Mouse (Mus musculus) MEL (cell line): ENCODE measurements at regions not wholly inside any gene's neighbourhood (a gene's known extent, or its start where the extent isn't known, plus 50 kb on each side); places are given as distances from the start of the nearest gene placed in this dataset.

ENCODE experiments used
- DNase-seq: peaks from one replicate; pipeline ENCODE4 v3.0.0; 2011; ENCODE audit warnings: low read depth, low spot score
- H3K27ac ChIP-seq: 2 replicates; pipeline ENCODE4 v1.5.1; 2012; ENCODE audit warnings: low read depth, mild to moderate bottlenecking, control low read depth, low read length, moderate library complexity; ENCODE audit not compliant: control insufficient read depth
- H3K27me3 ChIP-seq, 2 experiments: fragments of 150-350 bp in 1 of 2; sonication (generic) in 1 of 2; 2 replicates each; pipeline ENCODE4 v1.6.1; 2012; ENCODE audit warnings: low read length in 2 of 2, mild to moderate bottlenecking in 2 of 2, improper control_type of control experiment in 1 of 2, moderate library complexity in 1 of 2; ENCODE audit not compliant: insufficient read depth in 2 of 2, control insufficient read depth in 1 of 2
- H3K36me3 ChIP-seq, 2 experiments: 2 replicates each; pipeline ENCODE4 v1.6.1; 2012 to 2014; ENCODE audit warnings: low read length in 2 of 2, improper control_type of control experiment in 1 of 2, inconsistent platforms in 1 of 2, mild to moderate bottlenecking in 1 of 2; ENCODE audit not compliant: insufficient read depth in 2 of 2, control insufficient read depth in 1 of 2
- H3K4me1 ChIP-seq, 2 experiments: fragments of 150-350 bp in 1 of 2; sonication (generic) in 1 of 2; 2 replicates each; pipeline ENCODE4 v1.6.1; 2012; ENCODE audit warnings: low read length in 2 of 2, improper control_type of control experiment in 1 of 2, mild to moderate bottlenecking in 1 of 2; ENCODE audit not compliant: insufficient read depth in 2 of 2, control insufficient read depth in 1 of 2
- H3K4me3 ChIP-seq, 2 experiments: fragments of 150-350 bp in 1 of 2; sonication (generic) in 1 of 2; 2 replicates each; pipeline ENCODE4 v1.5.1; 2012; ENCODE audit warnings: low read depth in 2 of 2, low read length in 2 of 2, mild to moderate bottlenecking in 2 of 2, moderate library complexity in 2 of 2, control low read depth in 1 of 2, improper control_type of control experiment in 1 of 2; ENCODE audit not compliant: control insufficient read depth in 1 of 2, insufficient read depth in 1 of 2
- H3K79me2 ChIP-seq: 2 replicates; pipeline ENCODE4 v1.6.1; 2012; ENCODE audit warnings: mild to moderate bottlenecking, low read length, moderate library complexity; ENCODE audit not compliant: control insufficient read depth, poor library complexity, insufficient read depth
- H3K9ac ChIP-seq: 2 replicates; pipeline ENCODE4 v1.6.1; 2012; ENCODE audit warnings: low read depth, mild to moderate bottlenecking, control low read depth, low read length, moderate library complexity; ENCODE audit not compliant: control insufficient read depth, poor library complexity, severe bottlenecking
- H3K9me3 ChIP-seq: fragments of 150-350 bp; sonication (generic); replicated peaks from 2 replicates; pipeline ENCODE4 v1.6.1; 2012; ENCODE audit warnings: mild to moderate bottlenecking, low read length, improper control_type of control experiment, moderate library complexity; ENCODE audit not compliant: insufficient read depth
- CHD1 ChIP-seq: IDR thresholded peaks from 2 replicates; pipeline ENCODE4 v1.6.1; 2012; ENCODE audit warnings: low read depth, mild to moderate bottlenecking, inconsistent platforms, low read length, improper control_type of control experiment
- CHD2 ChIP-seq: IDR thresholded peaks from 2 replicates; pipeline ENCODE4 v1.6.1; 2011; ENCODE audit warnings: low read length, improper control_type of control experiment
- EP300 ChIP-seq, 2 experiments: IDR thresholded peaks; 2 replicates each; pipeline ENCODE4 v1.6.1; 2011; ENCODE audit warnings: improper control_type of control experiment in 2 of 2, low read length in 2 of 2, low read depth in 1 of 2, mild to moderate bottlenecking in 1 of 2
- ETS1 ChIP-seq: IDR thresholded peaks from 2 replicates; pipeline ENCODE4 v1.6.1; 2012; ENCODE audit warnings: low read depth, mild to moderate bottlenecking, inconsistent platforms, low read length, improper control_type of control experiment, moderate library complexity
- GABPA ChIP-seq: IDR thresholded peaks from 2 replicates; pipeline ENCODE4 v1.6.1; 2012; ENCODE audit warnings: low read depth, mild to moderate bottlenecking, inconsistent platforms, low read length, improper control_type of control experiment, moderate library complexity
- GATA1 ChIP-seq: IDR thresholded peaks from 2 replicates; pipeline ENCODE4 v1.6.1; 2011; ENCODE audit warnings: low read depth, low read length, improper control_type of control experiment
- HCFC1 ChIP-seq: IDR thresholded peaks from 2 replicates; pipeline ENCODE4 v1.6.1; 2012; ENCODE audit warnings: low read depth, mild to moderate bottlenecking, inconsistent platforms, low read length, improper control_type of control experiment, moderate library complexity
- KAT2A ChIP-seq: conservative IDR thresholded peaks from 2 replicates; pipeline ENCODE4 v1.6.1; 2012; ENCODE audit warnings: low read depth, low read length, improper control_type of control experiment, inconsistent platforms
- MAFK ChIP-seq: IDR thresholded peaks from 2 replicates; pipeline ENCODE4 v1.6.1; 2011; ENCODE audit warnings: low read depth, mild to moderate bottlenecking, low read length, improper control_type of control experiment, borderline replicate concordance
- MAX ChIP-seq: IDR thresholded peaks from 2 replicates; pipeline ENCODE4 v1.6.1; 2011; ENCODE audit warnings: low read length, improper control_type of control experiment
- MEF2A ChIP-seq: IDR thresholded peaks from 2 replicates; pipeline ENCODE4 v1.6.1; 2014; ENCODE audit warnings: low read depth, mild to moderate bottlenecking, inconsistent platforms, low read length, improper control_type of control experiment; ENCODE audit not compliant: poor library complexity, insufficient replicate concordance, severe bottlenecking; ENCODE audit errors: extremely low read depth
- MYB ChIP-seq: IDR thresholded peaks from 2 replicates; pipeline ENCODE4 v1.6.1; 2011; ENCODE audit warnings: mild to moderate bottlenecking, low read depth, low read length, improper control_type of control experiment
- POLR2AphosphoS5 ChIP-seq: IDR thresholded peaks from 2 replicates; pipeline ENCODE4 v1.6.1; 2012; ENCODE audit warnings: low read depth, borderline replicate concordance, mild to moderate bottlenecking, inconsistent platforms, low read length, moderate library complexity, mixed read lengths
- RAD21 ChIP-seq: IDR thresholded peaks from 2 replicates; pipeline ENCODE4 v1.6.1; 2011; ENCODE audit warnings: mild to moderate bottlenecking, low read depth, low read length, improper control_type of control experiment
- SIN3A ChIP-seq: IDR thresholded peaks from 2 replicates; pipeline ENCODE4 v1.6.1; 2012; ENCODE audit warnings: low read length, improper control_type of control experiment, inconsistent platforms
- SMC3 ChIP-seq: IDR thresholded peaks from 2 replicates; pipeline ENCODE4 v1.6.1; 2011; ENCODE audit warnings: low read depth, low read length, improper control_type of control experiment
- TBP ChIP-seq: IDR thresholded peaks from 2 replicates; pipeline ENCODE4 v1.8.0; 2011; ENCODE audit warnings: low read depth, low read length, improper control_type of control experiment
- TCF12 ChIP-seq: IDR thresholded peaks from 2 replicates; pipeline ENCODE4 v1.6.1; 2014; ENCODE audit warnings: low read depth, mild to moderate bottlenecking, inconsistent platforms, low read length, improper control_type of control experiment, moderate library complexity
- UBTF ChIP-seq: IDR thresholded peaks from 2 replicates; pipeline ENCODE4 v1.6.1; 2012; ENCODE audit warnings: low read depth, mild to moderate bottlenecking, inconsistent platforms, low read length, improper control_type of control experiment, moderate library complexity, borderline replicate concordance; ENCODE audit not compliant: insufficient read depth
- USF1 ChIP-seq: IDR thresholded peaks from 2 replicates; pipeline ENCODE4 v1.6.1; 2014; ENCODE audit warnings: low read depth, mild to moderate bottlenecking, inconsistent platforms, low read length, improper control_type of control experiment, moderate library complexity

GRCm38 (mm10) chr17:4500504-4500903 is 493.6 kb upstream of the Arid1b start:
- no peaks in the 10 kb centered on the region for H3K9me3 ChIP-seq
- no peak overlapping the region for H3K27ac ChIP-seq
- no peak overlapping the region for H3K4me3 ChIP-seq
- no peaks in the 10 kb centered on the region for H3K36me3 ChIP-seq
- H3K79me2 ChIP-seq, result no peaks in the 10 kb centered on the region
- no peak for DNase-seq
- no peaks in the 10 kb centered on the region for H3K27me3 ChIP-seq
- H3K9ac ChIP-seq, result no peak overlapping the region
- TF ChIP-seq MYB (no peak), SMC3 (no peak), KAT2A (no peak), GATA1 (no peak), RAD21 (no peak), SIN3A (no peak), ETS1 (no peak), MAX (no peak), GABPA (no peak), HCFC1 (no peak), POLR2AphosphoS5 (no peak), EP300 (IDR thresholded peaks at IDR 0.05; ENCODE audit: low read depth in 1 of 2, low read length in 2 of 2) (no peak), UBTF (no peak), CHD2 (no peak)
- no peaks in the 10 kb centered on the region for H3K4me1 ChIP-seq

GRCm38 (mm10) chr17:4501029-4501428 is 493.1 kb upstream of the Arid1b start:
- no peak for TF ChIP-seq CHD2
- no peak for TF ChIP-seq USF1
- TF ChIP-seq RAD21, result no peak
- TF ChIP-seq CHD1, result no peak
- TF ChIP-seq MAFK, result no peak
- no peak for TF ChIP-seq TBP
- no peak for TF ChIP-seq MEF2A
- TF ChIP-seq TCF12, result no peak
- Histone ChIP-seq H3K36me3 (no peaks in the 10 kb centered on the region), H3K9me3 (no peaks in the 10 kb centered on the region), H3K9ac (no peak overlapping the region), H3K79me2 (no peaks in the 10 kb centered on the region), H3K27me3 (no peaks in the 10 kb centered on the region), H3K4me1 (no peaks in the 10 kb centered on the region), H3K27ac (no peak overlapping the region), H3K4me3 (no peak overlapping the region)
- no peak for DNase-seq
